Mouse (Mus musculus): ENCODE measurements around the gene Hnrnpa3. TPM values are rescaled to one million over a fixed set of nuclear protein-coding genes. Genes with fewer than 3 reads are reported as not detected.

Gene Hnrnpa3
- total RNA-seq, 1 experiment from 2014 or later = 447 TPM

- no peak for ATAC-seq (replicated peaks in 1 of 2; ENCODE audit: insufficient read depth in 1 of 2, low FRiP score in 2 of 2, low TSS enrichment in 1 of 2, low read depth in 1 of 2, poor library complexity in 2 of 2, severe bottlenecking in 2 of 2)
Measured at GRCm38 (mm10) chr2:75713083-75713482, 54.0 kb downstream of the Hnrnpa3 start.

- no peak for ATAC-seq (replicated peaks in 1 of 2; ENCODE audit: insufficient read depth in 1 of 2, low FRiP score in 2 of 2, low TSS enrichment in 1 of 2, low read depth in 1 of 2, poor library complexity in 2 of 2, severe bottlenecking in 2 of 2)
Measured at GRCm38 (mm10) chr2:75714766-75715165, 55.7 kb downstream of the Hnrnpa3 start.

GRCm38 (mm10) chr2:75716046-75717016, 57.3 kb downstream of the Hnrnpa3 start:
- no peak; a peak in 1 of 4 replicates for ATAC-seq (replicated peaks in 1 of 2; ENCODE audit: insufficient read depth in 1 of 2, low FRiP score in 2 of 2, low TSS enrichment in 1 of 2, low read depth in 1 of 2, poor library complexity in 2 of 2, severe bottlenecking in 2 of 2)

Other genes with a start within 250 kb of the Hnrnpa3 start
- 79.5 and 81.9 TPM in 2 replicates for gene Nfe2l2, start 45.4 kb downstream of the Hnrnpa3 start, total RNA-seq (2017)
- 38.7 and 63.6 TPM in 2 replicates for gene Agps, start 172.9 kb downstream of the Hnrnpa3 start, total RNA-seq (2017)

All from hematopoietic stem cell, adult 5-6 weeks (primary cell).